Mouse (Mus musculus) MEL (cell line): ENCODE data around the gene Pou2f2. TPM values are rescaled to one million over a fixed set of nuclear protein-coding genes. Genes with fewer than 3 reads are reported as not detected.

Source experiments
- DNase-seq: peaks from one replicate; pipeline ENCODE4 v3.0.0; 2011; ENCODE audit warnings: low read depth, low spot score
- H3K27ac ChIP-seq: 2 replicates; pipeline ENCODE4 v1.5.1; 2012; ENCODE audit warnings: low read depth, mild to moderate bottlenecking, control low read depth, low read length, moderate library complexity; ENCODE audit not compliant: control insufficient read depth
- H3K27me3 ChIP-seq, 2 experiments: fragments of 150-350 bp in 1 of 2; sonication (generic) in 1 of 2; 2 replicates each; pipeline ENCODE4 v1.6.1; 2012; ENCODE audit warnings: low read length in 2 of 2, mild to moderate bottlenecking in 2 of 2, improper control_type of control experiment in 1 of 2, moderate library complexity in 1 of 2; ENCODE audit not compliant: insufficient read depth in 2 of 2, control insufficient read depth in 1 of 2
- H3K36me3 ChIP-seq, 2 experiments: 2 replicates each; pipeline ENCODE4 v1.6.1; 2012 to 2014; ENCODE audit warnings: low read length in 2 of 2, improper control_type of control experiment in 1 of 2, inconsistent platforms in 1 of 2, mild to moderate bottlenecking in 1 of 2; ENCODE audit not compliant: insufficient read depth in 2 of 2, control insufficient read depth in 1 of 2
- H3K4me1 ChIP-seq, 2 experiments: fragments of 150-350 bp in 1 of 2; sonication (generic) in 1 of 2; 2 replicates each; pipeline ENCODE4 v1.6.1; 2012; ENCODE audit warnings: low read length in 2 of 2, improper control_type of control experiment in 1 of 2, mild to moderate bottlenecking in 1 of 2; ENCODE audit not compliant: insufficient read depth in 2 of 2, control insufficient read depth in 1 of 2
- H3K4me3 ChIP-seq, 2 experiments: fragments of 150-350 bp in 1 of 2; sonication (generic) in 1 of 2; 2 replicates each; pipeline ENCODE4 v1.5.1; 2012; ENCODE audit warnings: low read depth in 2 of 2, low read length in 2 of 2, mild to moderate bottlenecking in 2 of 2, moderate library complexity in 2 of 2, control low read depth in 1 of 2, improper control_type of control experiment in 1 of 2; ENCODE audit not compliant: control insufficient read depth in 1 of 2, insufficient read depth in 1 of 2
- H3K79me2 ChIP-seq: 2 replicates; pipeline ENCODE4 v1.6.1; 2012; ENCODE audit warnings: mild to moderate bottlenecking, low read length, moderate library complexity; ENCODE audit not compliant: control insufficient read depth, poor library complexity, insufficient read depth
- H3K9ac ChIP-seq: 2 replicates; pipeline ENCODE4 v1.6.1; 2012; ENCODE audit warnings: low read depth, mild to moderate bottlenecking, control low read depth, low read length, moderate library complexity; ENCODE audit not compliant: control insufficient read depth, poor library complexity, severe bottlenecking
- H3K9me3 ChIP-seq: fragments of 150-350 bp; sonication (generic); replicated peaks from 2 replicates; pipeline ENCODE4 v1.6.1; 2012; ENCODE audit warnings: mild to moderate bottlenecking, low read length, improper control_type of control experiment, moderate library complexity; ENCODE audit not compliant: insufficient read depth
- CHD1 ChIP-seq: IDR thresholded peaks from 2 replicates; pipeline ENCODE4 v1.6.1; 2012; ENCODE audit warnings: low read depth, mild to moderate bottlenecking, inconsistent platforms, low read length, improper control_type of control experiment
- E2F4 ChIP-seq: IDR thresholded peaks from 2 replicates; pipeline ENCODE4 v1.6.1; 2011; ENCODE audit warnings: low read depth, low read length, improper control_type of control experiment, borderline replicate concordance
- ELF1 ChIP-seq: IDR thresholded peaks from 2 replicates; pipeline ENCODE4 v1.6.1; 2014; ENCODE audit warnings: low read depth, mild to moderate bottlenecking, inconsistent platforms, low read length, improper control_type of control experiment, moderate library complexity
- EP300 ChIP-seq, 2 experiments: IDR thresholded peaks; 2 replicates each; pipeline ENCODE4 v1.6.1; 2011; ENCODE audit warnings: improper control_type of control experiment in 2 of 2, low read length in 2 of 2, low read depth in 1 of 2, mild to moderate bottlenecking in 1 of 2
- ETS1 ChIP-seq: IDR thresholded peaks from 2 replicates; pipeline ENCODE4 v1.6.1; 2012; ENCODE audit warnings: low read depth, mild to moderate bottlenecking, inconsistent platforms, low read length, improper control_type of control experiment, moderate library complexity
- GABPA ChIP-seq: IDR thresholded peaks from 2 replicates; pipeline ENCODE4 v1.6.1; 2012; ENCODE audit warnings: low read depth, mild to moderate bottlenecking, inconsistent platforms, low read length, improper control_type of control experiment, moderate library complexity
- GATA1 ChIP-seq: IDR thresholded peaks from 2 replicates; pipeline ENCODE4 v1.6.1; 2011; ENCODE audit warnings: low read depth, low read length, improper control_type of control experiment
- HCFC1 ChIP-seq: IDR thresholded peaks from 2 replicates; pipeline ENCODE4 v1.6.1; 2012; ENCODE audit warnings: low read depth, mild to moderate bottlenecking, inconsistent platforms, low read length, improper control_type of control experiment, moderate library complexity
- JUND ChIP-seq: IDR thresholded peaks from 2 replicates; pipeline ENCODE4 v1.6.1; 2011; ENCODE audit warnings: low read depth, mild to moderate bottlenecking, improper control_type of control experiment, low read length
- MAX ChIP-seq: IDR thresholded peaks from 2 replicates; pipeline ENCODE4 v1.6.1; 2011; ENCODE audit warnings: low read length, improper control_type of control experiment
- MEF2A ChIP-seq: IDR thresholded peaks from 2 replicates; pipeline ENCODE4 v1.6.1; 2014; ENCODE audit warnings: low read depth, mild to moderate bottlenecking, inconsistent platforms, low read length, improper control_type of control experiment; ENCODE audit not compliant: poor library complexity, insufficient replicate concordance, severe bottlenecking; ENCODE audit errors: extremely low read depth
- MXI1 ChIP-seq: IDR thresholded peaks from 2 replicates; pipeline ENCODE4 v1.6.1; 2011; ENCODE audit warnings: mild to moderate bottlenecking, low read depth, low read length, improper control_type of control experiment
- MYB ChIP-seq: IDR thresholded peaks from 2 replicates; pipeline ENCODE4 v1.6.1; 2011; ENCODE audit warnings: mild to moderate bottlenecking, low read depth, low read length, improper control_type of control experiment
- MYC ChIP-seq: IDR thresholded peaks from 2 replicates; pipeline ENCODE4 v1.6.1; 2011; ENCODE audit warnings: low read depth, mild to moderate bottlenecking, low read length, improper control_type of control experiment, moderate library complexity
- NELFE ChIP-seq: IDR thresholded peaks from 2 replicates; pipeline ENCODE4 v1.6.1; 2011; ENCODE audit warnings: low read depth, low read length, improper control_type of control experiment
- NRF1 ChIP-seq: IDR thresholded peaks from 2 replicates; pipeline ENCODE4 v1.6.1; 2014; ENCODE audit warnings: low read depth, mild to moderate bottlenecking, inconsistent platforms, low read length, improper control_type of control experiment, moderate library complexity; ENCODE audit not compliant: poor library complexity, insufficient read depth, severe bottlenecking
- POLR2A ChIP-seq, 2 experiments: IDR thresholded peaks; 2 replicates each; pipeline ENCODE4 v1.6.1; 2011 to 2012; ENCODE audit warnings: low read length in 2 of 2, mild to moderate bottlenecking in 2 of 2, control low read depth in 1 of 2, improper control_type of control experiment in 1 of 2, low read depth in 1 of 2, moderate library complexity in 1 of 2; ENCODE audit not compliant: control insufficient read depth in 1 of 2, insufficient read depth in 1 of 2, poor library complexity in 1 of 2
- POLR2AphosphoS2 ChIP-seq: IDR thresholded peaks from 2 replicates; pipeline ENCODE4 v1.6.1; 2011; ENCODE audit warnings: low read length, improper control_type of control experiment
- POLR2AphosphoS5 ChIP-seq: IDR thresholded peaks from 2 replicates; pipeline ENCODE4 v1.6.1; 2012; ENCODE audit warnings: low read depth, borderline replicate concordance, mild to moderate bottlenecking, inconsistent platforms, low read length, moderate library complexity, mixed read lengths
- TAL1 ChIP-seq: IDR thresholded peaks from 2 replicates; pipeline ENCODE4 v1.6.1; 2012; ENCODE audit warnings: mild to moderate bottlenecking, inconsistent platforms, low read length, moderate library complexity, mixed read lengths
- TBP ChIP-seq: IDR thresholded peaks from 2 replicates; pipeline ENCODE4 v1.8.0; 2011; ENCODE audit warnings: low read depth, low read length, improper control_type of control experiment
- UBTF ChIP-seq: IDR thresholded peaks from 2 replicates; pipeline ENCODE4 v1.6.1; 2012; ENCODE audit warnings: low read depth, mild to moderate bottlenecking, inconsistent platforms, low read length, improper control_type of control experiment, moderate library complexity, borderline replicate concordance; ENCODE audit not compliant: insufficient read depth
- USF2 ChIP-seq, 2 experiments: IDR thresholded peaks; 2 replicates each; pipeline ENCODE4 v1.6.1; 2011 to 2012; ENCODE audit warnings: improper control_type of control experiment in 2 of 2, low read length in 2 of 2, borderline replicate concordance in 1 of 2, inconsistent platforms in 1 of 2, low read depth in 1 of 2, mild to moderate bottlenecking in 1 of 2; ENCODE audit not compliant: insufficient read depth in 1 of 2
- ZC3H11A ChIP-seq: IDR thresholded peaks from 2 replicates; pipeline ENCODE4 v1.6.1; 2012; ENCODE audit warnings: low read depth, mild to moderate bottlenecking, inconsistent platforms, low read length, improper control_type of control experiment
- ZNF384 ChIP-seq: IDR thresholded peaks from 2 replicates; pipeline ENCODE4 v1.6.1; 2012; ENCODE audit warnings: low read depth, mild to moderate bottlenecking, inconsistent platforms, low read length, improper control_type of control experiment
- polyA plus RNA-seq, 2 experiments: library from polyadenylated mRNA; stranded (reverse) in 1 of 2; unstranded in 1 of 2; fragments of >175 nt in 1 of 2; fragments of >200 nt in 1 of 2; gene quantifications; 2 replicates each; pipeline versions ENCODE4 v1.2.1 to v1.2.4; 2012; ENCODE audit warnings: low replicate concordance in 2 of 2, low read depth in 1 of 2; ENCODE audit not compliant: insufficient read length in 2 of 2, insufficient read depth in 1 of 2, missing spikeins in 1 of 2
- total RNA-seq: library from RNA; depleted of rRNA; stranded (reverse); fragments of 300-350 nt; gene quantifications from 2 replicates; pipeline ENCODE4 v1.2.3, GENCODE M21; 2012

Pou2f2 gene
- total and polyA plus RNA-seq, 3 experiments = 0.73 to 6.4 TPM; not detected in 1

GRCm38 (mm10) chr7:25219756-25220456, 40.4 kb upstream of the Pou2f2 start (continued):
- TF ChIP-seq EP300 (IDR thresholded peaks at IDR 0.05; ENCODE audit: low read depth in 1 of 2, low read length in 2 of 2) (peak in 1 of 2 experiments; percentile 12; a peak in 2 of 4 replicates), POLR2AphosphoS5 (no peak; the same call in 1 of the 2 replicates), NRF1 (peak; percentile 97), ETS1 (peak; percentile 38; the same call in 1 of the 2 replicates), MXI1 (no peak), HCFC1 (peak; percentile 71), NELFE (peak; percentile 88), ZNF384 (no peak), TBP (peak; percentile 87), POLR2AphosphoS2 (peak; percentile 94), UBTF (no peak), ELF1 (peak; percentile 60)

GRCm38 (mm10) chr7:25219416-25219750, 39.9 kb upstream of the Pou2f2 start:
- H3K9me3 ChIP-seq = no peaks in the 10 kb centered on the region
- peaks cover 0 to 24% of the 10 kb centered on the region in 2 experiments; a peak in 3 of 4 replicates for H3K4me1 ChIP-seq
- H3K9ac ChIP-seq = peak overlapping the region; percentile 77
- no peaks in the 10 kb centered on the region for H3K27me3 ChIP-seq
- peak overlapping the region; percentile 56 for H3K27ac ChIP-seq
- H3K79me2 ChIP-seq = peaks cover 37% of the 10 kb centered on the region
- TF ChIP-seq NELFE = no peak
- TF ChIP-seq, all 39 proteins: peak for 0
- no peak for DNase-seq
- Histone ChIP-seq H3K4me3 (peak overlapping the region; percentile 75 to 87), H3K36me3 (peaks cover 3 to 21% of the 10 kb centered on the region in 2 experiments; a peak in 3 of 4 replicates)

GRCm38 (mm10) chr7:25218705-25219415, 39.3 kb upstream of the Pou2f2 start:
- peaks cover 2 to 28% of the 10 kb centered on the region in 2 experiments for H3K4me1 ChIP-seq
- DNase-seq = peak; percentile 86
- no peak for TF ChIP-seq MYB
- TF ChIP-seq GABPA = no peak
- no peak for TF ChIP-seq E2F4
- 0 out of 4 replicates have a peak, but pooled peaks of 1 of the 2 experiments have one; percentile 43 for TF ChIP-seq POLR2A (IDR thresholded peaks at IDR 0.05; ENCODE audit: control insufficient read depth in 1 of 2, insufficient read depth in 1 of 2, low read depth in 1 of 2, low read length in 2 of 2, poor library complexity in 1 of 2)
- TF ChIP-seq JUND = no peak
- no peak for TF ChIP-seq MEF2A
- TF ChIP-seq ZC3H11A = no peak
- TF ChIP-seq USF2 (IDR thresholded peaks at IDR 0.05; ENCODE audit: borderline replicate concordance in 1 of 2, insufficient read depth in 1 of 2, low read depth in 1 of 2, low read length in 2 of 2) = no peak
- peak; percentile 16; the same call in 1 of the 2 replicates for TF ChIP-seq NRF1
- TF ChIP-seq NELFE = no peak; the same call in 1 of the 2 replicates
- TF ChIP-seq HCFC1 = peak; percentile 64
- TF ChIP-seq GATA1 = peak; percentile 15; the same call in 1 of the 2 replicates
- TF ChIP-seq TAL1 = peak; percentile 72
- no peak for TF ChIP-seq MYC
- no peak for TF ChIP-seq ZNF384
- TF ChIP-seq MAX = peak; percentile 54; the same call in 1 of the 2 replicates
- TF ChIP-seq CHD1 = peak; percentile 99
- no peak for TF ChIP-seq ETS1
- peak; percentile 81 for TF ChIP-seq MXI1
- TF ChIP-seq ELF1 = no peak

More at GRCm38 (mm10) chr7:25218705-25219415, 39.3 kb upstream of the Pou2f2 start:
- Histone ChIP-seq H3K79me2 (peaks cover 37% of the 10 kb centered on the region), H3K36me3 (peaks cover 5 to 24% of the 10 kb centered on the region in 2 experiments; a peak in 3 of 4 replicates), H3K27ac (peak overlapping the region; percentile 58), H3K9me3 (no peaks in the 10 kb centered on the region), H3K27me3 (no peaks in the 10 kb centered on the region), H3K4me3 (peak overlapping the region; percentile 75 to 87), H3K9ac (peak overlapping the region; percentile 77)
